ENCODE assay signal across 21 mouse cellular contexts in the genomic region with DNA sequence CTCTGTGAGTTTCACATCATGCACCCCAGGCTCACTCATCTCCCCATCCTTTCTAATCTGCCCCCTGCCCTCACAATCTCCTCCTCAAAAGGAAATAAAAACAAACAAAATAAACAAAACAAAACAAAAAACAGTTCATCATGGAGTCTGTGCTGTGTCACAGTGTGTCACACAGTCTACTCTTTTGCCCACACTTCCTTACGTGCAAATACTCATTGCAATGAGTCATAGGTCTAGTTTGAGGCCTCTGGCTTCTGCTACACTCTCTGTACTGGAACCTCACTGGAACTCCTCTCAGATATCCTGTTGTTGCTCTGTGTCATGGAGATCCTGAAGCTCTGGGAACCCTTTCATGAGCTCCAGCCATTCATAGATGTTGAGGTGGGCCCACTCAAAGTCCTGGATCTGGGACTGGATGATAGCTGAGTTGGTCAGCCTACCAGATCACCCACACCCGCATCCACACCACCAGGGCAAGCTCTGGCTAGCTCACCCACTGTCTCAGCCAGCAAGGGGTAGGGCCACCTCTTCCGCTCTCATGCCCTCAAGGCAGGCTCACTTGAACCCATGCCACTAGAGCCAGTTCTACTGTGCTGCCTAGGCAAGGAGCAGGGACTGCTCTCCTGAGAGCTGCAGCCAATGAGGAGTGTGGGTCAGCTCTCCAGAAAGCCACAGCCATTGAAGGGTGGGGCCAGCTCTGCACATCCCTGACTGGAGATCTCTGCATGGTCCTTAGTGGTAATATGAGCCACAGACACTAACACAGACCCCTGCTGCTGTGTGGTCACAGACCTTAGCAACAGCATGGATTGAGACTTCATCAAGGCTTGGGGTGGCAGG. TPM values are rescaled to one million over a fixed set of nuclear protein-coding genes. Genes with fewer than 3 reads are reported as not detected.
A peak's percentile ranks its signal among the peaks of the same experiment; 100 is the strongest.
DNase-seq lines count a peak whose midpoint lies in the region; ATAC-seq and TF ChIP-seq lines count a peak whose summit lies in the region.
"Had no signal": no experiment of that assay in that cellular context is flagged by ENCODE, and none has a peak within 500 bp of the region (broad histone marks: within the 10 kb centered on the region; RNA-seq: fewer than 3 reads in every experiment).

No protein-coding gene starts in this region.

- no peak overlapping the region for H3K27ac ChIP-seq in liver, embryonic 11.5 days (ENCODE audit: low read depth, low read length)
- no peak overlapping the region for H3K27ac ChIP-seq in liver, postnatal 0 days (ENCODE audit: low read depth)
- 0 out of 2 replicates have a peak overlapping the region, but pooled peaks have one; percentile 42 for H3K27ac ChIP-seq in limb, embryonic 10.5 days
- no peak overlapping the region for H3K27ac ChIP-seq in stomach, embryonic 15.5 days
- H3K27ac ChIP-seq: embryonic facial prominence, embryonic 12.5 days; forebrain, embryonic 10.5 days; heart, embryonic 13.5 days; hindbrain, embryonic 14.5 days; intestine, embryonic 15.5 days; limb, embryonic 13.5 days had no signal

- no peaks in the 10 kb centered on the region for H3K27me3 ChIP-seq in liver, embryonic 11.5 days (replicated peaks; ENCODE audit: control insufficient read depth, insufficient read depth, low read length)
- no peaks in the 10 kb centered on the region; the same call in 1 of the 2 replicates for H3K27me3 ChIP-seq in liver, postnatal 0 days (ENCODE audit: insufficient read depth, low read length)
- no peaks in the 10 kb centered on the region for H3K27me3 ChIP-seq in limb, embryonic 10.5 days (ENCODE audit: low read depth, poor library complexity, severe bottlenecking)
- no peaks in the 10 kb centered on the region for H3K27me3 ChIP-seq in stomach, embryonic 15.5 days (replicated peaks)
- H3K27me3 ChIP-seq: intestine, embryonic 15.5 days; limb, embryonic 13.5 days had no signal

- ATAC-seq in liver, embryonic 11.5 days (replicated peaks; ENCODE audit: low FRiP score), result 0 out of 2 replicates have a peak, but pooled peaks have one; percentile 23
- no peak for ATAC-seq in liver, postnatal 0 days
- 0 out of 2 replicates have a peak, but pooled peaks have one; percentile 31 for ATAC-seq in stomach, embryonic 15.5 days (ENCODE audit: insufficient read depth, low FRiP score, low read depth)
- ATAC-seq: activated CD4-positive, CD25-positive, alpha-beta regulatory T cell, adult 4 months; forebrain, postnatal 0 days; intestine, embryonic 15.5 days had no signal

- peaks cover 16% of the 10 kb centered on the region for H3K4me1 ChIP-seq in liver, embryonic 11.5 days (replicated peaks; ENCODE audit: control insufficient read depth, insufficient read depth, low read length)
- H3K4me1 ChIP-seq in liver, postnatal 0 days (ENCODE audit: insufficient read depth), result peaks cover 16% of the 10 kb centered on the region
- 0 out of 2 replicates have a peak, but pooled peaks cover 3% of the 10 kb centered on the region for H3K4me1 ChIP-seq in limb, embryonic 10.5 days
- no peaks in the 10 kb centered on the region for H3K4me1 ChIP-seq in stomach, embryonic 15.5 days
- no peaks in the 10 kb centered on the region for H3K4me1 ChIP-seq in lung, adult 2 months (ENCODE audit: control insufficient read depth, insufficient read depth, low read length)
- H3K4me1 ChIP-seq: embryonic facial prominence, embryonic 12.5 days; forebrain, embryonic 10.5 days; heart, embryonic 13.5 days; intestine, embryonic 15.5 days; limb, embryonic 13.5 days had no signal

- WGBS in liver, embryonic 11.5 days, result 81% methylated on average over 3 of the region's 3 CpGs
- 80% methylated on average over 3 of the region's 3 CpGs for WGBS in liver, postnatal 0 days (ENCODE audit: insufficient replicate concordance)
- 81% methylated on average over 3 of the region's 3 CpGs for WGBS in limb, embryonic 10.5 days
- WGBS in stomach, embryonic 15.5 days, result 81% methylated on average over 3 of the region's 3 CpGs
- 81% methylated on average over 3 of the region's 3 CpGs for WGBS in lung, adult 2 months

- no peaks in the 10 kb centered on the region for H3K9me3 ChIP-seq in liver, embryonic 11.5 days (ENCODE audit: control insufficient read depth, low read length)
- no peaks in the 10 kb centered on the region for H3K9me3 ChIP-seq in liver, postnatal 0 days (ENCODE audit: low read length)
- no peaks in the 10 kb centered on the region for H3K9me3 ChIP-seq in limb, embryonic 10.5 days (replicated peaks)
- H3K9me3 ChIP-seq in stomach, embryonic 15.5 days, result no peaks in the 10 kb centered on the region
- H3K9me3 ChIP-seq: embryonic facial prominence, embryonic 12.5 days; forebrain, embryonic 10.5 days; heart, embryonic 13.5 days; intestine, embryonic 15.5 days; limb, embryonic 13.5 days had no signal

- DNase-seq in liver, embryonic 11.5 days (ENCODE audit: low spot score), result no peak
- DNase-seq in liver, postnatal 0 days, result no peak
- DNase-seq in CD4-positive helper T cell, adult 2 months (ENCODE audit: low read depth, low spot score), result peak; percentile 8
- DNase-seq in limb, embryonic 10.5 days (ENCODE audit: low spot score), result no peak
- DNase-seq in lung, adult 2 months, result no peak
- DNase-seq in thymus, postnatal 25 days, result no peak
- DNase-seq in left cerebral cortex, postnatal 25 days (ENCODE audit: low spot score in 2 of 2), result no peak
- DNase-seq: adrenal gland, postnatal 14 days; cerebellum, postnatal 10 days; forebrain, postnatal 0 days; kidney, postnatal 36 days; thymus, postnatal 36 days had no signal

- H3K4me2 ChIP-seq in liver, embryonic 11.5 days, result no peak overlapping the region
- no peak overlapping the region for H3K4me2 ChIP-seq in liver, postnatal 0 days (ENCODE audit: low read depth, low read length)
- H3K4me2 ChIP-seq in stomach, embryonic 15.5 days, result no peak overlapping the region
- H3K4me2 ChIP-seq: embryonic facial prominence, embryonic 12.5 days; heart, embryonic 13.5 days; hindbrain, embryonic 14.5 days; intestine, embryonic 15.5 days; limb, embryonic 13.5 days had no signal

- H3K9ac ChIP-seq in liver, embryonic 11.5 days (ENCODE audit: low read depth, low read length), result no peak overlapping the region
- H3K9ac ChIP-seq in liver, postnatal 0 days (replicated peaks), result no peak overlapping the region
- no peak overlapping the region for H3K9ac ChIP-seq in stomach, embryonic 15.5 days
- H3K9ac ChIP-seq: embryonic facial prominence, embryonic 12.5 days; forebrain, postnatal 0 days; heart, embryonic 13.5 days; hindbrain, embryonic 14.5 days; intestine, embryonic 15.5 days; limb, embryonic 13.5 days had no signal

- intact Hi-C loops in left cerebral cortex, postnatal 25 days (cut with DNase I), result no loop called here

- H3K36me3 ChIP-seq in liver, embryonic 11.5 days (ENCODE audit: control insufficient read depth, insufficient read depth, low read length), result no peaks in the 10 kb centered on the region
- H3K36me3 ChIP-seq in liver, postnatal 0 days (replicated peaks; ENCODE audit: insufficient read depth, low read length), result peaks cover 18% of the 10 kb centered on the region; the same call in 1 of the 2 replicates
- no peaks in the 10 kb centered on the region for H3K36me3 ChIP-seq in limb, embryonic 10.5 days
- no peaks in the 10 kb centered on the region for H3K36me3 ChIP-seq in stomach, embryonic 15.5 days
- H3K36me3 ChIP-seq: embryonic facial prominence, embryonic 12.5 days; forebrain, embryonic 10.5 days; heart, embryonic 13.5 days; intestine, embryonic 15.5 days; limb, embryonic 13.5 days had no signal

- TF ChIP-seq CTCF in liver, postnatal 0 days (IDR thresholded peaks at IDR 0.05; ENCODE audit: low read depth), result no peak
- no peak for TF ChIP-seq CTCF in lung, adult 2 months (IDR thresholded peaks at IDR 0.05; ENCODE audit: insufficient read depth, low read length)

- TF ChIP-seq POLR2A in lung, adult 2 months (IDR thresholded peaks at IDR 0.05; ENCODE audit: borderline replicate concordance, extremely low read depth, low read depth, low read length), result no peak

- no peak overlapping the region for H3K4me3 ChIP-seq in liver, embryonic 11.5 days (ENCODE audit: low read depth, low read length)
- H3K4me3 ChIP-seq in liver, postnatal 0 days (ENCODE audit: low read depth, low read length), result no peak overlapping the region
- no peak overlapping the region for H3K4me3 ChIP-seq in limb, embryonic 10.5 days
- H3K4me3 ChIP-seq in stomach, embryonic 15.5 days (replicated peaks), result no peak overlapping the region
- no peak overlapping the region for H3K4me3 ChIP-seq in lung, adult 2 months (replicated peaks; ENCODE audit: extremely low read depth, low read depth, low read length)
- H3K4me3 ChIP-seq: embryonic facial prominence, embryonic 12.5 days; forebrain, embryonic 10.5 days; heart, embryonic 13.5 days; intestine, embryonic 15.5 days; limb, embryonic 13.5 days had no signal

- TF ChIP-seq EP300 in liver, postnatal 0 days (IDR thresholded peaks at IDR 0.05; ENCODE audit: low read depth), result no peak

RNA-seq across cellular contexts. Expression of a gene that starts 8.8 kb away (rescaled TPM):
- 20.6 and 21.5 TPM in 2 replicates for polyA plus RNA-seq in liver, embryonic 11.5 days (2014; fragmentation: Nextera tagmentation; extraction: Ambion mirVana)
- 12.9 and 13.4 TPM in 2 replicates for polyA plus RNA-seq in liver, postnatal 0 days (2015; fragmentation: Nextera tagmentation; extraction: Ambion mirVana)
- polyA plus RNA-seq in limb, embryonic 10.5 days (2016; fragmentation: Nextera tagmentation; extraction: Ambion mirVana), result 1.1 TPM in 2 replicates
- 2.0 and 3.0 TPM in 2 replicates for polyA plus RNA-seq in stomach, embryonic 15.5 days (2015; fragmentation: Nextera tagmentation; extraction: Ambion mirVana)
- 1.3 and 1.4 TPM in 2 replicates for polyA plus RNA-seq in lung, adult 2 months (2012; rRNA removed)
- 1 to 10 TPM; 5.2 to 5.7 TPM for total RNA-seq in left cerebral cortex, postnatal 25 days (2021)

RNA-seq across cellular contexts. Expression of a gene that starts 39.0 kb away (rescaled TPM):
- polyA plus RNA-seq in liver, embryonic 11.5 days (2014; fragmentation: Nextera tagmentation; extraction: Ambion mirVana), result 1.3 and 2.1 TPM in 2 replicates
- polyA plus RNA-seq in liver, postnatal 0 days (2015; fragmentation: Nextera tagmentation; extraction: Ambion mirVana), result 0.90 and 1.3 TPM in 2 replicates
- 2.4 and 2.8 TPM in 2 replicates for polyA plus RNA-seq in limb, embryonic 10.5 days (2016; fragmentation: Nextera tagmentation; extraction: Ambion mirVana)
- polyA plus RNA-seq in stomach, embryonic 15.5 days (2015; fragmentation: Nextera tagmentation; extraction: Ambion mirVana), result 8.8 and 8.9 TPM in 2 replicates
- 2.3 and 3.8 TPM in 2 replicates for polyA plus RNA-seq in lung, adult 2 months (2012; rRNA removed)
- total RNA-seq in left cerebral cortex, postnatal 25 days (2021), result 1 to 10 TPM; 1.4 to 2.0 TPM

RNA-seq across cellular contexts. Expression of a gene that starts 49.7 kb away (rescaled TPM):
- polyA plus RNA-seq in liver, embryonic 11.5 days (2014; fragmentation: Nextera tagmentation; extraction: Ambion mirVana), result 13.1 and 13.2 TPM in 2 replicates
- 4.0 TPM in 2 replicates for polyA plus RNA-seq in liver, postnatal 0 days (2015; fragmentation: Nextera tagmentation; extraction: Ambion mirVana)
- 160 and 171 TPM in 2 replicates for polyA plus RNA-seq in limb, embryonic 10.5 days (2016; fragmentation: Nextera tagmentation; extraction: Ambion mirVana)
- polyA plus RNA-seq in stomach, embryonic 15.5 days (2015; fragmentation: Nextera tagmentation; extraction: Ambion mirVana), result 49.9 and 52.0 TPM in 2 replicates
- 22.9 and 25.6 TPM in 2 replicates for polyA plus RNA-seq in lung, adult 2 months (2012; rRNA removed)
- 10 to 100 TPM; 11.8 to 13.2 TPM for total RNA-seq in left cerebral cortex, postnatal 25 days (2021)
- total RNA-seq: megakaryocyte-erythroid progenitor cell, adult 5-6 weeks had no signal
